Mouse (Mus musculus) left cerebral cortex, adult 18-20 months (tissue): Measurements from ENCODE around the gene Wwc1. TPM values are rescaled to one million over a fixed set of nuclear protein-coding genes. Genes with fewer than 3 reads are reported as not detected.
A peak's percentile ranks its signal among the peaks of the same experiment; 100 is the strongest.
"Not testable (repeated sequence)": the region's sequence is repeated elsewhere in the genome, so short reads cannot be mapped to it uniquely, and the experiment has no call there.

Experiments used
- DNase-seq, 2 experiments: peaks; one replicate each; pipeline ENCODE4 v3.0.0; 2021 to 2022; ENCODE audit warnings: low spot score in 2 of 2, mixed read lengths in 1 of 2
- total RNA-seq, 2 experiments: library from RNA; stranded (reverse); gene quantifications; 2 replicates each; pipeline ENCODE4 v1.2.3; 2021

Gene Wwc1
- total RNA-seq, 2 experiments from 2014 or later: 118 to 119 TPM

GRCm38 (mm10) chr11:35838345-35839338, 141.7 kb downstream of the Wwc1 start:
- peak; percentile 75 to 76 for DNase-seq

- DNase-seq: no peak
Measured at GRCm38 (mm10) chr11:35837156-35838126, 142.9 kb downstream of the Wwc1 start.

GRCm38 (mm10) chr11:35834022-35834760, 146.1 kb downstream of the Wwc1 start, which contains the start of gene Rars:
TSS of gene Rars (minus strand) at chr11:35834506.
- DNase-seq: peak; percentile 95 to 97

GRCm38 (mm10) chr11:35833270-35833669, 147.1 kb downstream of the Wwc1 start:
- no peak for DNase-seq

GRCm38 (mm10) chr11:35832139-35832538, 148.2 kb downstream of the Wwc1 start:
- DNase-seq: no peak

GRCm38 (mm10) chr11:35827714-35828113, 152.6 kb downstream of the Wwc1 start:
- no peak for DNase-seq

GRCm38 (mm10) chr11:35816316-35816715, 164.0 kb downstream of the Wwc1 start:
- no peak for DNase-seq

- no peak for DNase-seq
Measured at GRCm38 (mm10) chr11:35811458-35811857, 168.9 kb downstream of the Wwc1 start.

GRCm38 (mm10) chr11:35801332-35801731, 179.0 kb downstream of the Wwc1 start:
- DNase-seq: no peak

GRCm38 (mm10) chr11:35798874-35799273, 181.5 kb downstream of the Wwc1 start, which contains the start of gene Fbll1:
TSS of gene Fbll1 (minus strand) at chr11:35798884.
- DNase-seq: no peak

GRCm38 (mm10) chr11:35798495-35798820, 181.9 kb downstream of the Wwc1 start:
- DNase-seq: peak; percentile 70 to 83

GRCm38 (mm10) chr11:35797751-35798494, 182.4 kb downstream of the Wwc1 start:
- DNase-seq: peak; percentile 28 to 58

GRCm38 (mm10) chr11:35792800-35793199, 187.5 kb downstream of the Wwc1 start:
- not testable (repeated sequence) for DNase-seq

GRCm38 (mm10) chr11:35788443-35788842, 191.9 kb downstream of the Wwc1 start:
- DNase-seq: no peak

Other genes with a start within 250 kb of the Wwc1 start
- gene Pank3, start 211.0 kb downstream of the Wwc1 start, total RNA-seq: 10 to 100 TPM; 35.7 to 35.8 TPM
- 10 to 100 TPM; 39.0 to 41.7 TPM for gene Fbll1, start 181.6 kb downstream of the Wwc1 start, total RNA-seq
- 10 to 100 TPM; 44.5 to 49.0 TPM for gene Rars, start 146.0 kb downstream of the Wwc1 start, total RNA-seq